Comparison of ENCODE assay signal across 15 mouse cellular contexts in genomic region chr16:36820016-36820415, GRCm38 (mm10).
"Had no signal": no experiment of that assay in that cellular context is flagged by ENCODE, and none has a peak within 500 bp of the region (broad histone marks: within the 10 kb centered on the region; RNA-seq: fewer than 3 reads in every experiment).

No protein-coding gene starts in this region.

- H3K27ac ChIP-seq: neural tube, embryonic 12.5 days; neural tube, embryonic 13.5 days; neural tube, embryonic 15.5 days; stomach, embryonic 15.5 days; stomach, postnatal 0 days had no signal

- H3K4me1 ChIP-seq: neural tube, embryonic 13.5 days; neural tube, embryonic 15.5 days; stomach, embryonic 15.5 days had no signal

- H3K9me3 ChIP-seq: neural tube, embryonic 12.5 days; neural tube, embryonic 13.5 days; neural tube, embryonic 15.5 days; stomach, embryonic 15.5 days had no signal

- H3K9ac ChIP-seq: neural tube, embryonic 12.5 days; neural tube, embryonic 13.5 days; neural tube, embryonic 15.5 days; stomach, embryonic 15.5 days had no signal

- H3K4me3 ChIP-seq: neural tube, embryonic 12.5 days; neural tube, embryonic 13.5 days; neural tube, embryonic 15.5 days; stomach, embryonic 15.5 days had no signal

- H3K27me3 ChIP-seq: neural tube, embryonic 12.5 days; neural tube, embryonic 13.5 days; neural tube, embryonic 15.5 days; stomach, embryonic 15.5 days had no signal

- H3K4me2 ChIP-seq: neural tube, embryonic 12.5 days; neural tube, embryonic 13.5 days; neural tube, embryonic 15.5 days; stomach, embryonic 15.5 days had no signal

- DNase-seq: right cerebral cortex, adult 18-20 months; right cerebral cortex, postnatal 14 days; right cerebral cortex, postnatal 25 days; right cerebral cortex, postnatal 4 days; spleen, adult 18-20 months; thymus, adult 18-20 months; thymus, postnatal 14 days; thymus, postnatal 25 days; thymus, postnatal 36 days; thymus, postnatal 4 days had no signal

- H3K36me3 ChIP-seq: neural tube, embryonic 12.5 days; neural tube, embryonic 13.5 days; neural tube, embryonic 15.5 days; stomach, embryonic 15.5 days had no signal
